Mouse (Mus musculus) forebrain, embryonic 16.5 days (tissue): ENCODE measurements around the gene Ripk1. TPM values are rescaled to one million over a fixed set of nuclear protein-coding genes. Genes with fewer than 3 reads are reported as not detected.
A peak's percentile ranks its signal among the peaks of the same experiment; 100 is the strongest.

Source experiments
- ATAC-seq: fragments of 200-750 bp; cut with Nextera tagmentation; 2 replicates; pipeline ENCODE4 v1.8.0; 2017; ENCODE audit warnings: mild to moderate bottlenecking, moderate library complexity
- H3K27ac ChIP-seq: fragments of 300-500 bp; sonication (generic); 2 replicates; pipeline ENCODE4 v1.5.1; 2014; ENCODE audit warnings: low read length, control low read depth
- H3K27me3 ChIP-seq: fragments of 300-500 bp; sonication (generic); replicated peaks from 2 replicates; pipeline ENCODE4 v1.6.1; 2014; ENCODE audit warnings: low read length; ENCODE audit not compliant: control insufficient read depth, insufficient read depth
- H3K36me3 ChIP-seq: fragments of 300-500 bp; sonication (generic); 2 replicates; pipeline ENCODE4 v1.6.1; 2014; ENCODE audit not compliant: control insufficient read depth, insufficient read depth
- H3K4me1 ChIP-seq: fragments of 300-500 bp; sonication (generic); replicated peaks from 2 replicates; pipeline ENCODE4 v1.6.1; 2014; ENCODE audit warnings: low read length; ENCODE audit not compliant: control insufficient read depth, insufficient read depth
- H3K4me2 ChIP-seq: fragments of 300-500 bp; sonication (generic); 2 replicates; pipeline ENCODE4 v1.6.1; 2014; ENCODE audit warnings: mild to moderate bottlenecking, low read length, control low read depth
- H3K4me3 ChIP-seq: fragments of 300-500 bp; sonication (generic); replicated peaks from 2 replicates; pipeline ENCODE4 v1.5.1; 2014; ENCODE audit warnings: mild to moderate bottlenecking, low read length, control low read depth
- H3K9ac ChIP-seq: fragments of 300-500 bp; sonication (generic); replicated peaks from 2 replicates; pipeline ENCODE4 v1.6.1; 2014; ENCODE audit warnings: low read depth, low read length, control low read depth
- H3K9me3 ChIP-seq: fragments of 300-500 bp; sonication (generic); 2 replicates; pipeline ENCODE4 v1.6.1; 2016; ENCODE audit warnings: low read length; ENCODE audit not compliant: control insufficient read depth
- WGBS: fragments of 180-500 bp; shearing (Covaris S2); extraction: QIAGEN DNeasy Blood & Tissue Kit; methylation state at CpG from one replicate; pipeline ENCODE4 v1.1.7; 2014; 5-methylcytosine and 5-hydroxymethylcytosine counted together
- polyA plus RNA-seq: library from polyadenylated mRNA; unstranded; fragments of >200 nt; fragmentation: Nextera tagmentation; extraction: Ambion mirVana; gene quantifications from 2 replicates; pipeline ENCODE4 v1.2.1, GENCODE M21; 2015

Ripk1 gene
- polyA plus RNA-seq, 1 experiment from 2014 or later, result 5.9 TPM

- Histone ChIP-seq H3K36me3 (peaks cover 1% of the 10 kb centered on the region), H3K4me2 (peak overlapping the region; percentile 79), H3K4me3 (peak overlapping the region; percentile 95), H3K27ac (peak overlapping the region; percentile 12; the same call in 1 of the 2 replicates), H3K4me1 (peaks cover 19% of the 10 kb centered on the region), H3K27me3 (no peaks in the 10 kb centered on the region), H3K9me3 (no peaks in the 10 kb centered on the region), H3K9ac (no peak overlapping the region; the same call in 1 of the 2 replicates)
- peak; percentile 3; the same call in 1 of the 2 replicates for ATAC-seq
- WGBS, result 45% methylated on average over 16 of the region's 16 CpGs
Observed at GRCm38 (mm10) chr13:34078500-34079280, 76.5 kb downstream of the Ripk1 start.

GRCm38 (mm10) chr13:34079801-34080200 is 77.6 kb downstream of the Ripk1 start:
- 83% methylated on average over 3 of the region's 3 CpGs for WGBS
- Histone ChIP-seq H3K9ac (no peak overlapping the region), H3K4me1 (peaks cover 19% of the 10 kb centered on the region), H3K9me3 (no peaks in the 10 kb centered on the region), H3K36me3 (no peaks in the 10 kb centered on the region), H3K27me3 (no peaks in the 10 kb centered on the region), H3K27ac (no peak overlapping the region), H3K4me2 (no peak overlapping the region), H3K4me3 (no peak overlapping the region)
- ATAC-seq, result no peak

DNA sequence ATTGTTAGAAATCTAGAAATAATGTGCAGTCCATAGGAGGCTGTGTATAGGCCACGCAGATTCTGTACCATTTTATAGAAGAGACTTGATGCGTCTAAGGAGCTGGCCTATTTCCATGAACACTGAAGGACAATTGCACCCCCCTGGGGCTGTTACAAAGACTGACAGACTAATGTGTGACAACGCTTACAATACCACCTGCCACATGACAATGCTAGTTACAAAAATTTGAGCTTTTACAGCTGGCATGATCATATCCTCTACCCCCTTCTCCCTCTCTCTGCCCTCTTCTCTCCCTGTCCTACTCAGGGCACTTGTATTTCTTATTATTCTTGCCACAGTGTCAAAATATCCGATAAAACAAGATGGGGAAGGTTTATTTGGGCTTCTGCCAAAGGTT is 79.8 kb downstream of the Ripk1 start:
- Histone ChIP-seq H3K36me3 (no peaks in the 10 kb centered on the region), H3K9me3 (no peaks in the 10 kb centered on the region), H3K4me3 (no peak overlapping the region), H3K27ac (no peak overlapping the region), H3K27me3 (no peaks in the 10 kb centered on the region), H3K9ac (no peak overlapping the region), H3K4me1 (peaks cover 14% of the 10 kb centered on the region), H3K4me2 (no peak overlapping the region)
- WGBS, result 40% methylated on average over 4 of the region's 4 CpGs
- ATAC-seq, result no peak

DNA sequence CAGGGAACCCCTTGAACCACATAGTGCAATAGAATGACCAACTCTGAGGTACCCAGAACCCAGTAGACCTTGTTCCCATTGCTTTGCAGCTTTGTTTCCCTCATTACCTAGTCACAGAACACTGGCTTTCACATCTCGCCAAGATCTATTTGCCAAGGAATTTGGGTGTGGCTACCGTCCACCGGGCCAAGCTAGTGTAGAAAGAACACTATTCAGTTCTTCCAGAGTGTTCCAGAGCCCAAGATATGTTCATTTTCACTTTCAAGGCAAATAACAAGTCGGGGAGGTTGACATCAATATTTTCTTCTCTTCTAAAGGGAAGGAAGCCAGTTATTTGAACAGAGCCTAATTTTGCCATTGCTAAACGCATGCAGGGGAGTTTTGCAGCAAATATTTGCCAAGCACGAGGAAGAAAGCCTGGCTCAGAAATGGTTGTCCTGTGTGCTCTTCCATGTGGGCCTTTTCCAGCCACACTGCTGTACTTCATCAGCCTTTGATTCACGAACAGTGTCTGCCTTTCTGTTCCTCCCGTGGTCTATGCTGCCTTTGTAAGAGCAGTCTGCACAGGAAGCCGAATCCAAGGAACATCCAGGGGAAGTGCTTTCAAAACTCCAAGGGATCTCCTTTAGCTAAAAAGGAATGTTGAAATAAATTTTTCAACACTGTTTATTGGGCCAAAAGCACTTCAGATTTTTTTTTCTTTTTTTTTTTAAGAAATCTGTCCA is 82.0 kb downstream of the Ripk1 start:
- WGBS, result 64% methylated on average over 9 of the region's 9 CpGs
- no peak overlapping the region for H3K4me3 ChIP-seq
- H3K36me3 ChIP-seq, result no peaks in the 10 kb centered on the region
- no peak overlapping the region for H3K27ac ChIP-seq
- no peaks in the 10 kb centered on the region for H3K9me3 ChIP-seq
- H3K4me1 ChIP-seq, result peaks cover 27% of the 10 kb centered on the region
- no peak overlapping the region for H3K4me2 ChIP-seq
- no peak for ATAC-seq
- H3K9ac ChIP-seq, result no peak overlapping the region
- no peaks in the 10 kb centered on the region for H3K27me3 ChIP-seq

Other genes starting within 250 kb of the Ripk1 start
- not detected in 2 replicates for gene Serpinb6e, start 159.0 kb upstream of the Ripk1 start, polyA plus RNA-seq
- gene Serpinb6c, start 96.7 kb upstream of the Ripk1 start, polyA plus RNA-seq, result 0.15 and 0.36 TPM in 2 replicates
- 6.7 and 7.0 TPM in 2 replicates for gene Nqo2, start 37.7 kb upstream of the Ripk1 start, polyA plus RNA-seq
- 36.3 and 37.5 TPM in 2 replicates for gene Serpinb6a, start 431 bp downstream of the Ripk1 start, polyA plus RNA-seq
- 35.5 and 39.0 TPM in 2 replicates for gene Bphl, start 35.2 kb downstream of the Ripk1 start, polyA plus RNA-seq
- 1,717 and 2,137 TPM in 2 replicates for gene Tubb2a, start 75.6 kb downstream of the Ripk1 start, polyA plus RNA-seq
- gene Tubb2b, start 128.1 kb downstream of the Ripk1 start, polyA plus RNA-seq, result 1,170 and 1,210 TPM in 2 replicates
- 82.3 and 89.0 TPM in 2 replicates for gene Psmg4, start 160.6 kb downstream of the Ripk1 start, polyA plus RNA-seq